Mouse (Mus musculus) heart, embryonic 15.5 days (tissue): ENCODE results near the gene Gm3336. TPM values are rescaled to one million over a fixed set of nuclear protein-coding genes. Genes with fewer than 3 reads are reported as not detected.
A peak's percentile ranks its signal among the peaks of the same experiment; 100 is the strongest.

Experiments used
- ATAC-seq: fragments of 200-750 bp; cut with Nextera tagmentation; replicated peaks from 2 replicates; pipeline ENCODE4 v1.8.0; 2017; ENCODE audit warnings: low read depth, moderate TSS enrichment; ENCODE audit not compliant: insufficient number of reproducible peaks, insufficient read depth, low FRiP score
- H3K27ac ChIP-seq: fragments of 300-500 bp; sonication (generic); 2 replicates; pipeline ENCODE4 v1.5.1; 2015; ENCODE audit warnings: mild to moderate bottlenecking, inconsistent platforms
- H3K27me3 ChIP-seq: fragments of 300-500 bp; sonication (generic); 2 replicates; pipeline ENCODE4 v1.6.1; 2015; ENCODE audit warnings: inconsistent platforms
- H3K36me3 ChIP-seq: fragments of 300-500 bp; sonication (generic); 2 replicates; pipeline ENCODE4 v1.6.1; 2015; ENCODE audit warnings: mild to moderate bottlenecking, inconsistent platforms
- H3K4me1 ChIP-seq: fragments of 300-500 bp; sonication (generic); replicated peaks from 2 replicates; pipeline ENCODE4 v1.6.1; 2015; ENCODE audit warnings: inconsistent platforms
- H3K4me2 ChIP-seq: fragments of 300-500 bp; sonication (generic); 2 replicates; pipeline ENCODE4 v1.6.1; 2015; ENCODE audit warnings: inconsistent platforms, mild to moderate bottlenecking, moderate library complexity
- H3K4me3 ChIP-seq: fragments of 300-500 bp; sonication (generic); 2 replicates; pipeline ENCODE4 v1.5.1; 2015; ENCODE audit warnings: mild to moderate bottlenecking, inconsistent platforms
- H3K9ac ChIP-seq: fragments of 300-500 bp; sonication (generic); 2 replicates; pipeline ENCODE4 v1.6.1; 2015; ENCODE audit warnings: mild to moderate bottlenecking, inconsistent platforms
- H3K9me3 ChIP-seq: fragments of 300-500 bp; sonication (generic); replicated peaks from 2 replicates; pipeline ENCODE4 v1.6.1; 2016; ENCODE audit warnings: inconsistent platforms
- WGBS: fragments of 180-500 bp; shearing (Covaris S2); methylation state at CpG from one replicate; pipeline ENCODE4 v1.1.7; 2015; ENCODE audit warnings: mixed read lengths; 5-methylcytosine and 5-hydroxymethylcytosine counted together
- polyA plus RNA-seq: library from polyadenylated mRNA; unstranded; fragments of >200 nt; fragmentation: Nextera tagmentation; extraction: Ambion mirVana; gene quantifications from 2 replicates; pipeline ENCODE4 v1.2.1, GENCODE M21; 2015

The Gm3336 gene
- polyA plus RNA-seq, 1 experiment from 2014 or later, result not detected

DNA sequence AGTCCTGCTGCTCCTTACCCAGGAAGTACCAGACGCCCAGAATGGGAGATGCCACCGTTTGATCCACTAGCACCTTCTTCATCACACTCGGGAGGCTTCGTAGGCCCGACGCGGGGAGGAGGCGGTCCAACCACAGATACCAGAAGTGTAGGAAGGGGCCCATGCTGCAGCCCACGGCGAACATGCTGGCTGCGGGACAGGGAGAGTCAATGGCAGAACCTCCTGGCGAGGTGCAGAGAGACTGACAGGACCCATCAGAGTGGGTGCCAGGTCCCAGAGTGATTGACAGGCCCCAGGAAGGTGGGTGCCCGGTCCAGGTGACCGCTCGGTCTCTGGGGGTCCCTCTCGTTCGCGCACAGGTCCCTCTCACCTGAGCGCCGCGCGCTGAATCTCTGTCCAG lies 42.0 kb downstream of the Gm3336 start:
- Histone ChIP-seq H3K4me3 (peak overlapping the region; percentile 71), H3K4me1 (peaks cover 35% of the 10 kb centered on the region), H3K27ac (peak overlapping the region; percentile 71), H3K36me3 (peaks cover 17% of the 10 kb centered on the region; the same call in 1 of the 2 replicates), H3K9ac (peak overlapping the region; percentile 79), H3K27me3 (no peaks in the 10 kb centered on the region), H3K9me3 (no peaks in the 10 kb centered on the region), H3K4me2 (peak overlapping the region; percentile 94)
- no peak for ATAC-seq
- under 1% methylated on average over 22 of the region's 22 CpGs for WGBS

DNA sequence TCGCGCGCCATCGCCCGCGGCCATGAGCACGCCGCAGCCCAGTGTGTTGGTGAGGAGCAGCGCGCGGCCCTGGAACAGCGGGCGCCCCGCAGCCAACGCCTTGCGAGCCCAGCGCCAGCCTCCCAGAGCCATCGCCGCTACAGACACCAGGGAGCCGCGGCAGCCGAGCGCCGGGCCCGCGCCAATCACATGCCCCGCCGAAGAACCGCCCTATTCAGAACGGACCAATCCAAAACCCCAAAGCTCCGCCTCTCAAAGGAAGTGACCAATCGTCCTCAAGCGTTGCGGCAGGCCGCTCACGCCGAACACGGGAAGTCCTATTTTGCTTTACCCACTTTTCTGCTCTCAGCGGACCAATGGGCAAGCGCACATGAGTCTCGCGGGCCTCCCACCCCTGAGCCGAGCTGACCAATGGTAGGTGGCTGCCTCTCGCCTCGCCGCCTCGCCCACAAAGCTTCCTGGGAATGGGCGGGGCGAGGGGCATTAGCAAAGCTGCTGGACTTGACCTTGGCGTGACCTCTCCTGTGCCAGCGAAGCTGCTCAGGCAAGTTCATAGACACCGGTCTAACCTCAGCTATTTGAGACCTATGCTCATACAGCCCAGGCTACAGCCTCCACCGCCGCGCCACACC lies 42.5 kb downstream of the Gm3336 start, which contains the start of gene Mpv17l2:
TSS of gene Mpv17l2 (minus strand) at position 172 of the 632 bp plus-strand sequence.
- H3K9ac ChIP-seq, result peak within 1 kb of the TSS; percentile 79
- peak; percentile 94 for ATAC-seq
- H3K27ac ChIP-seq, result peak within 1 kb of the TSS; percentile 79
- peaks cover 17% of the 10 kb centered on the region; the same call in 1 of the 2 replicates for H3K36me3 ChIP-seq
- peaks cover 34% of the 10 kb centered on the region for H3K4me1 ChIP-seq
- under 1% methylated on average over 55 of the region's 55 CpGs for WGBS
- peak within 1 kb of the TSS; percentile 94 for H3K4me2 ChIP-seq
- no peaks in the 10 kb centered on the region for H3K27me3 ChIP-seq
- H3K9me3 ChIP-seq, result no peaks in the 10 kb centered on the region
- peak within 1 kb of the TSS; percentile 71 for H3K4me3 ChIP-seq

DNA sequence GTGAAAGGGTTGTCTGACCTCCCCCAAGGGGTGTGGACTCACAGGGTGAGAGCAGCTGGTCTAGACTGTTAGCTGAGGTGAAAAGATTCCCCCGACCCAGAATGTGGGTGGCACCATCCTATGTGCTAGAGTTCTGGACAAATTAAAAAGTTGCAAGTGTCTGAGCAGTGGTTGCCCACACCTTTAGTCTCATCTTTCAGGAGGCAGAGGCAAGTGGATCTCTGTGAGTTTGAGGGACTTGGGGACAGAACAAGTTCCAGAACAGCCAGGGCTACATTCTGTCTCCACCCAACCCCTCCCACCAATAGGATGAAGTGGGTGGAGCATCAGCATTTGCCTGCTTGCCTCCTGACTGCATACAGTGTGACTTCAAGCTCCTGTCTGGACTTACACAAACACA lies 43.8 kb downstream of the Gm3336 start:
- WGBS, result 73% methylated on average over 1 of the region's 1 CpGs
- H3K36me3 ChIP-seq, result peaks cover 11% of the 10 kb centered on the region; the same call in 1 of the 2 replicates
- H3K4me3 ChIP-seq, result no peak overlapping the region
- no peaks in the 10 kb centered on the region for H3K27me3 ChIP-seq
- no peak overlapping the region for H3K9ac ChIP-seq
- ATAC-seq, result no peak
- no peak overlapping the region for H3K27ac ChIP-seq
- H3K4me1 ChIP-seq, result peaks cover 45% of the 10 kb centered on the region
- no peaks in the 10 kb centered on the region for H3K9me3 ChIP-seq
- no peak overlapping the region for H3K4me2 ChIP-seq

DNA sequence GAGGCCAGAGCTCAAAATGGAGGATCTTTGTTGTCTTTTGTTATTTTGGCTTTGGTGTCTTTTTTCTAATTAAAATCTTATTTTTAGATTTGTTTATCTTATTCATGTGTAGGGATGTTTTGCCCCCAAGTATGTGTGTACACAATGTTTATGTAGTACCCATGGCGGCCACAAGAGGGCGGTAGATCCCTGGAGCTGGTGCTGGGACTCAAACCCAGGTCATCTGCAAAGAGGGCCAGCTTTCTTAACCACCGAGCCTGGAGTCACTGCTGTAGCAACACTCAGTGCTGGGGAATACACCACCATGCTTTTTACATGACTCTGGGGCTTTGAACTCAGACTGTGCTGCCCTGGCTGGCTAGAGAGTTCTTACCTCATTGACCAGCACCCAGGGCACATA lies 45.0 kb downstream of the Gm3336 start:
- Histone ChIP-seq H3K9ac (no peak overlapping the region), H3K9me3 (no peaks in the 10 kb centered on the region), H3K4me1 (peaks cover 46% of the 10 kb centered on the region), H3K36me3 (peaks cover 7% of the 10 kb centered on the region), H3K27ac (no peak overlapping the region), H3K4me3 (no peak overlapping the region), H3K27me3 (no peaks in the 10 kb centered on the region), H3K4me2 (no peak overlapping the region)
- no peak for ATAC-seq
- WGBS, result 7% methylated on average over 3 of the region's 3 CpGs

DNA sequence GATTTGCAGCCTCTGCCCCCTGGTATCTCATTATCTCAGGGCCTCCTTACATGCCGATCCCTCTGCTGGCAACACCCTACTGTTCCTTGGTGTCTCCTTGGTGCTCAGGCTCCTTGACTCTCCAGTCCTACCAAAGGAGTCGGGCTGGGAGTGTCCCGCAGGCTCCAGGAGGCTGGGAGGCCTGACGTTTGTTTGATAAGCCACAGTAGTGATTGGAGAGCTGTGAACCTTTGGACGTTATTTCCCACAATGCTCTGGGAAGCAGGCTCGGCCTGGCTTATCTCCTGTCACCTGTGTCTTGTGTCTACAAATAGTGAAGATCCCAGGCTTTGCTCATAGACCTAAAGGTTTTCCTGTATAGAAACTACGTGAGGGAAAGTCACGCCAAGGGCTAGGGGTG lies 45.7 kb downstream of the Gm3336 start:
- Histone ChIP-seq H3K4me3 (no peak overlapping the region), H3K9me3 (no peaks in the 10 kb centered on the region), H3K4me2 (no peak overlapping the region), H3K4me1 (peaks cover 40% of the 10 kb centered on the region), H3K9ac (no peak overlapping the region), H3K27me3 (no peaks in the 10 kb centered on the region), H3K36me3 (peaks cover 10% of the 10 kb centered on the region), H3K27ac (no peak overlapping the region)
- ATAC-seq, result no peak
- WGBS, result 55% methylated on average over 8 of the region's 8 CpGs

DNA sequence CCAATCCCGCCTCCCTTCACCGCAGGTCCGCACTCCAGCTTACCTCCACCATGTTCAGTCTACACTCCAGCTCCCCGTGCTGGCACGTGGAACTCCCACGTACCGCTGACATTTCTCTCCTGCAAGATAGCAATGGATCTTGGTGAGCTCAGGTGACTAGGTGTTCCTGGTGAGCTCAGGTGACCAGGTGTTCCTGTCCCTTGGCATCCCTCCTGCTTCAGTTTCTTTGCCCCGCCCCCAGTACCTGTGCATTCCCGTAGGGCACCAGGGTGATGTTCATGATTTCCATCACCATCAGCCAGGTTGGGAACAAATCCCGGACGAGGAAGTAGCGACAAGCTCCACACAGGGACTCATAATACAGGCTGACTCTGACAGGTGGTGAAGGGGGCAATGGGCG lies 46.3 kb downstream of the Gm3336 start:
- WGBS, result 92% methylated on average over 13 of the region's 13 CpGs
- Histone ChIP-seq H3K4me1 (peaks cover 37% of the 10 kb centered on the region), H3K9me3 (no peaks in the 10 kb centered on the region), H3K36me3 (peaks cover 12% of the 10 kb centered on the region), H3K4me2 (0 out of 2 replicates have a peak overlapping the region, but pooled peaks have one; percentile 92), H3K27ac (no peak overlapping the region), H3K9ac (no peak overlapping the region), H3K4me3 (no peak overlapping the region), H3K27me3 (no peaks in the 10 kb centered on the region)
- no peak for ATAC-seq

DNA sequence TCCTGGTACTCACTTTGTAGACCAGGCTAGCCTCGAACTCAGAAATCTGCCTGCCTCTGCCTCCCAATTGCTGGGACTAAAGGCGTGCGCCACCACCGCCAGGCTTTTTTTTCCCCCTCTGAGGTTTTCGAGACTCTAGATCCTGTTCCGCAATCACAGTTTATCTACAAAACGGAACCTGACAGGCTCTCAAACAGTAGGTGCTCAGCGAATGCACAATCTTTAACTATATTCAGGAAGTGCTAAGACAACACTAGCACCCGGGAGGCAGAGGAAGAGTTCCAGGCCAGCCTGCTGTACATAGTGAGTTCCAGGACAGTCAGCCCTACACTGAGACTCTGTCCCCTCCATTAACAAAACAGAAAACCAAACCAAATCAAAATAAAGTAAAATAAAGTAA lies 47.0 kb downstream of the Gm3336 start:
- Histone ChIP-seq H3K36me3 (peaks cover 16% of the 10 kb centered on the region), H3K4me1 (peaks cover 31% of the 10 kb centered on the region)
- WGBS, result 65% methylated on average over 9 of the region's 9 CpGs

DNA sequence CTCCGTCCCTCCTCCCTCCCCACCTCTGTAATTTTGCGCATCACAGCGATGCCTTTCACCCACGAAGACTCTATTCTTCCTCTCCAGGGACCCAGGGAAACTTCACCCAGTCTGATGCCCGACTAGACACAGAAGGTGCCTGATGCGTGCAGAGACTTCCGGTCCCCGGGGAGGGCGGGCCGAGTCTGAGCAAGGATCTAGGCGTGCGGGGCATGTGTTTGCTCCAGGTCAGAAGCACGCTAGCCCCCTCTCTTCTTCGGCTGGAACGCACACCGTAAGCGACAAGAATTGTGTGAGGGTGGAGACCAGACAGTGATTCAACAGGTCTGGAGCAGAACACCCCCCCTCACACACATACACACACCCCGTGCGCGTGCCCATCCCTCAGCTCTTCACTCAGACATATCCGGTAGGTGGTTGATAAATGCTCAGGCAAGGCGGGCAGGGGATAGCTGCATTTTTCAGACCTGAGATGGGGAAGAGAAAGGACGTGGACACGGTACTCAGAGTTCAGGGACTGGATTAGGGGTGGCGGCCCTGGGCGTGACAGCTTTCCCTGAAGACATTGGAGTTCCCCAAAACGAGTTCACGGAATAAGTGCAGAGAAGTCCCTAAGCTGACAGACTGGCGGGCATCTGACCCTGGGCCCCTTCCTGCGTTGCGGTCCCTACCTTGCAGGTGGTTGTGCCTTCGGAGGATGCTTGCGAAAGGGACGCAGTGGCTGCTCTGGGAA lies 47.7 kb downstream of the Gm3336 start:
- peak overlapping the region; percentile 92 for H3K4me2 ChIP-seq
- H3K36me3 ChIP-seq, result peaks cover 23% of the 10 kb centered on the region
- WGBS, result 2% methylated on average over 34 of the region's 34 CpGs
- H3K9ac ChIP-seq, result peak overlapping the region; percentile 65
- no peaks in the 10 kb centered on the region for H3K27me3 ChIP-seq
- H3K9me3 ChIP-seq, result no peaks in the 10 kb centered on the region
- ATAC-seq, result 0 out of 2 replicates have a peak, but pooled peaks have one; percentile 8
- H3K4me3 ChIP-seq, result peak overlapping the region; percentile 52
- H3K27ac ChIP-seq, result peak overlapping the region; percentile 45; the same call in 1 of the 2 replicates
- H3K4me1 ChIP-seq, result peaks cover 30% of the 10 kb centered on the region

More for the DNA sequence above, 47.0 kb downstream of the Gm3336 start:
- H3K27ac ChIP-seq, result 0 out of 2 replicates have a peak overlapping the region, but pooled peaks have one; percentile 45
- peak overlapping the region; percentile 92 for H3K4me2 ChIP-seq
- H3K9me3 ChIP-seq, result no peaks in the 10 kb centered on the region
- H3K9ac ChIP-seq, result 0 out of 2 replicates have a peak overlapping the region, but pooled peaks have one; percentile 65
- no peaks in the 10 kb centered on the region for H3K27me3 ChIP-seq
- H3K4me3 ChIP-seq, result peak overlapping the region; percentile 52
- ATAC-seq, result no peak

DNA sequence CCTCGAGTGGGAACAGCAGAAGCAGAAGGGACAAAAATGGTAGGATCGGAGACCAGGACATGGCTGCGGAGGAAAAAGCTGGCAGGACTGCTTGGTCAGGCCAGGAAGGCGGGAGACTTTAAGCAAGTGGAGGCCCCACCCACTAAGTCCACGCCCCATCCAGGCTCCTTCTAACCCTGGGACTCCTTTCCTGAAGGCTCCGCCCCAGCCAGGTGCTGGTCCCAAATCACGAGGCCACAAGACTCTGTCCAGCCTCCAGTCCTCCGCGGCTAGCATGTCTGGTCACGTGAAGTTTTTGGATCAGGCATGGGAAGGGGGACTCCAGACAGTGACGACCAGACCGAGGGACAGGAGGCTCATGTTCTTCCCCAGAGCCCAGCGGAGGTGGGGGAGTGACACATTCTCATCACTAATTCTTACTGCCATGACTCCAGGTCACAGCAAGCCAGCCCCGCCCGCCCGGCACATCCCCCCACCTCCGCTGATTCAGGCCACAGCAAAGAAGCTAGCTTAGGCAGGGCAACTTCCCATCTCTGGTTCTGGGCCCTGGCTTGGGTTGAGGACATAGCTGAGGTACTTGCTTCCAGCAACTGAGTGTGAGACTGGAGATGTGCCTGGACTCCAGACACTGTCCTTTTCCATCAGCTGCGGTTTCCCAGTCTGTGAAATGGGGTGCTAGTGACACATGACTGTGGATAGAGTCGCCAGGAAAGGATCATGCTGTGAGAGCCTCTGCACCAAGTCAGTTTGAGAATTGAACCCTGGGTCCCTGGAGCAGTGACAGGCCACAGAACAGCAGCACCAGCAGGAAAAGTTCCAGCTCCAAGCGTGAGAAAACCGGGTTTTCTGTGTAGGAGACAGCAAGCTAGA lies 48.5 kb downstream of the Gm3336 start:
- peak; percentile 37 for ATAC-seq
- Histone ChIP-seq H3K4me2 (peak overlapping the region; percentile 92), H3K9me3 (no peaks in the 10 kb centered on the region), H3K27me3 (no peaks in the 10 kb centered on the region), H3K36me3 (peaks cover 30% of the 10 kb centered on the region), H3K4me1 (peaks cover 24% of the 10 kb centered on the region), H3K27ac (peak overlapping the region; percentile 45; the same call in 1 of the 2 replicates), H3K4me3 (peak overlapping the region; percentile 52), H3K9ac (peak overlapping the region; percentile 65)
- 10% methylated on average over 21 of the region's 21 CpGs for WGBS

DNA sequence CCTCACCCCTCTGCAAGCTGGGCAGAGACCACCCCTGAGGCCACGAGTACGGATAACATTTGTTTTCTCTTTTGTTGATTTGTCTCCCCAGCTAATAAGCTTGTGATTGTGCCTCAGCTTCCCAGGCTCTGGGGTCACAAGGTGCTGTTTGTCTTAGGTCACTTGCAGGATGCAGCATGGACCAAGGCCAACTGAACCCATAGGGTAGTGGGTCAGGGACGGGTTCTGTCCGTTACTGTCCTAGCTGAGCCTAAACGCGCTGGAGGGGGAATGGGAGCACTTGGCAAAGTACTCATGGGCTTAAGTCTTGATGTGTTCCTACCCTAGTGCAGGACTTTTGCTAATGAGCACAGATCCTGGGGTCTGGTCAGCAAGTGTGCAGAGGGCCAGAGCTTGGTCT lies 49.2 kb downstream of the Gm3336 start:
- ATAC-seq, result no peak
- H3K4me3 ChIP-seq, result no peak overlapping the region
- no peak overlapping the region for H3K9ac ChIP-seq
- 77% methylated on average over 6 of the region's 6 CpGs for WGBS
- peaks cover 24% of the 10 kb centered on the region for H3K4me1 ChIP-seq
- H3K36me3 ChIP-seq, result peaks cover 35% of the 10 kb centered on the region
- H3K4me2 ChIP-seq, result 0 out of 2 replicates have a peak overlapping the region, but pooled peaks have one; percentile 11
- H3K27me3 ChIP-seq, result no peaks in the 10 kb centered on the region
- no peak overlapping the region for H3K27ac ChIP-seq
- no peaks in the 10 kb centered on the region for H3K9me3 ChIP-seq
